Mouse (Mus musculus): ENCODE data around the gene Zfyve19. TPM values are rescaled to one million over a fixed set of nuclear protein-coding genes. Genes with fewer than 3 reads are reported as not detected.
A peak's percentile ranks its signal among the peaks of the same experiment; 100 is the strongest.

The Zfyve19 gene
- total and polyA plus RNA-seq, 3 experiments: 37.4 to 52.5 TPM; not detected in 1

GRCm38 (mm10) chr2:119263813-119264212 lies 55.4 kb downstream of the Zfyve19 start (continued):
- TF ChIP-seq EP300 (IDR thresholded peaks at IDR 0.05; ENCODE audit: low read depth in 1 of 2, low read length in 2 of 2) (peak; percentile 28 to 51; a peak in 1 of 4 replicates), GABPA (IDR thresholded peaks at IDR 0.05; ENCODE audit: low read depth, low read length) (no peak), CTCF (IDR thresholded peaks at IDR 0.05 in 2 of 3, conservative IDR thresholded peaks at IDR 0.05 in 1 of 3; ENCODE audit: control insufficient read depth in 1 of 3, insufficient read depth in 1 of 3, low read depth in 2 of 3, low read length in 3 of 3, poor library complexity in 1 of 3, severe bottlenecking in 1 of 3) (no peak), TBP (IDR thresholded peaks at IDR 0.05; ENCODE audit: low read depth, low read length) (no peak), USF1 (IDR thresholded peaks at IDR 0.05; ENCODE audit: low read depth, low read length) (no peak), ZMIZ1 (IDR thresholded peaks at IDR 0.05; ENCODE audit: low read depth, low read length) (no peak), MYB (IDR thresholded peaks at IDR 0.05; ENCODE audit: low read depth, low read length) (no peak), MEF2A (IDR thresholded peaks at IDR 0.05; ENCODE audit: extremely low read depth, insufficient replicate concordance, low read depth, low read length, poor library complexity, severe bottlenecking) (no peak), MAFK (IDR thresholded peaks at IDR 0.05; ENCODE audit: borderline replicate concordance, low read depth, low read length) (no peak), E2F4 (IDR thresholded peaks at IDR 0.05; ENCODE audit: borderline replicate concordance, low read depth, low read length) (no peak), ELF1 (IDR thresholded peaks at IDR 0.05; ENCODE audit: low read depth, low read length) (no peak), MAX (IDR thresholded peaks at IDR 0.05; ENCODE audit: low read length) (peak; percentile 31; the same call in 1 of the 2 replicates), GATA1 (IDR thresholded peaks at IDR 0.05; ENCODE audit: low read depth, low read length) (peak; percentile 60), SMC3 (IDR thresholded peaks at IDR 0.05; ENCODE audit: low read depth, low read length) (no peak), SIN3A (IDR thresholded peaks at IDR 0.05; ENCODE audit: low read length) (no peak)

Other genes starting within 250 kb of the Zfyve19 start
- 14.8 and 18.7 TPM in 2 replicates for gene Ccdc32, start 179.2 kb upstream of the Zfyve19 start, total RNA-seq (2012; rRNA removed)
- gene Ccdc32, start 179.2 kb upstream of the Zfyve19 start, polyA plus RNA-seq (2012; ENCODE audit: insufficient read depth in 1 of 2, insufficient read length in 2 of 2, low read depth in 1 of 2, low replicate concordance in 2 of 2, missing spikeins in 1 of 2): 10 to 100 TPM in 1 of 2 experiments, not detected in 1; 15.0 TPM
- gene Rpusd2, start 173.8 kb upstream of the Zfyve19 start, total RNA-seq (2012; rRNA removed): 15.2 and 18.6 TPM in 2 replicates
- 10 to 100 TPM in 1 of 2 experiments, not detected in 1; 15.5 TPM for gene Rpusd2, start 173.8 kb upstream of the Zfyve19 start, polyA plus RNA-seq (2012; ENCODE audit: insufficient read depth in 1 of 2, insufficient read length in 2 of 2, low read depth in 1 of 2, low replicate concordance in 2 of 2, missing spikeins in 1 of 2)
- gene Knl1, start 161.5 kb upstream of the Zfyve19 start, total RNA-seq (2012; rRNA removed): 23.2 and 31.7 TPM in 2 replicates
- 100 to 1,000 TPM in 1 of 2 experiments, 10 to 100 TPM in 1; 18.6 to 160 TPM for gene Knl1, start 161.5 kb upstream of the Zfyve19 start, polyA plus RNA-seq (2012; ENCODE audit: insufficient read depth in 1 of 2, insufficient read length in 2 of 2, low read depth in 1 of 2, low replicate concordance in 2 of 2, missing spikeins in 1 of 2)
- gene Rad51, start 95.8 kb upstream of the Zfyve19 start, total RNA-seq (2012; rRNA removed): 23.5 and 24.3 TPM in 2 replicates
- 10 to 100 TPM in 1 of 2 experiments, not detected in 1; 51.8 TPM for gene Rad51, start 95.8 kb upstream of the Zfyve19 start, polyA plus RNA-seq (2012; ENCODE audit: insufficient read depth in 1 of 2, insufficient read length in 2 of 2, low read depth in 1 of 2, low replicate concordance in 2 of 2, missing spikeins in 1 of 2)
- 44.7 and 57.4 TPM in 2 replicates for gene Rmdn3, start 51.6 kb upstream of the Zfyve19 start, total RNA-seq (2012; rRNA removed)
- gene Rmdn3, start 51.6 kb upstream of the Zfyve19 start, polyA plus RNA-seq (2012; ENCODE audit: insufficient read depth in 1 of 2, insufficient read length in 2 of 2, low read depth in 1 of 2, low replicate concordance in 2 of 2, missing spikeins in 1 of 2): 10 to 100 TPM in 1 of 2 experiments, not detected in 1; 52.5 TPM
- gene Gchfr, start 40.8 kb upstream of the Zfyve19 start, total RNA-seq (2012; rRNA removed): not detected in 2 replicates
- not detected for gene Gchfr, start 40.8 kb upstream of the Zfyve19 start, polyA plus RNA-seq (2012; ENCODE audit: insufficient read depth in 1 of 2, insufficient read length in 2 of 2, low read depth in 1 of 2, low replicate concordance in 2 of 2, missing spikeins in 1 of 2)
- 0.07 TPM in 1 of 2 replicates, not detected in the other for gene Gm14137, start 34.1 kb upstream of the Zfyve19 start, total RNA-seq (2012; rRNA removed)
- under 1 TPM in 1 of 2 experiments, not detected in 1; 0.71 TPM for gene Gm14137, start 34.1 kb upstream of the Zfyve19 start, polyA plus RNA-seq (2012; ENCODE audit: insufficient read depth in 1 of 2, insufficient read length in 2 of 2, low read depth in 1 of 2, low replicate concordance in 2 of 2, missing spikeins in 1 of 2)
- gene Dnajc17, start 178 bp downstream of the Zfyve19 start, total RNA-seq (2012; rRNA removed): 13.0 and 14.7 TPM in 2 replicates
- gene Dnajc17, start 178 bp downstream of the Zfyve19 start, polyA plus RNA-seq (2012; ENCODE audit: insufficient read depth in 1 of 2, insufficient read length in 2 of 2, low read depth in 1 of 2, low replicate concordance in 2 of 2, missing spikeins in 1 of 2): 10 to 100 TPM in 1 of 2 experiments, not detected in 1; 15.8 TPM
- not detected in 2 replicates for gene Ppp1r14d, start 21.3 kb downstream of the Zfyve19 start, total RNA-seq (2012; rRNA removed)
- not detected for gene Ppp1r14d, start 21.3 kb downstream of the Zfyve19 start, polyA plus RNA-seq (2012; ENCODE audit: insufficient read depth in 1 of 2, insufficient read length in 2 of 2, low read depth in 1 of 2, low replicate concordance in 2 of 2, missing spikeins in 1 of 2)
- not detected in 2 replicates for gene Spint1, start 28.7 kb downstream of the Zfyve19 start, total RNA-seq (2012; rRNA removed)
- gene Spint1, start 28.7 kb downstream of the Zfyve19 start, polyA plus RNA-seq (2012; ENCODE audit: insufficient read depth in 1 of 2, insufficient read length in 2 of 2, low read depth in 1 of 2, low replicate concordance in 2 of 2, missing spikeins in 1 of 2): not detected
- gene Rhov, start 62.7 kb downstream of the Zfyve19 start, total RNA-seq (2012; rRNA removed): not detected in 2 replicates
- not detected for gene Rhov, start 62.7 kb downstream of the Zfyve19 start, polyA plus RNA-seq (2012; ENCODE audit: insufficient read depth in 1 of 2, insufficient read length in 2 of 2, low read depth in 1 of 2, low replicate concordance in 2 of 2, missing spikeins in 1 of 2)
- gene Vps18, start 80.1 kb downstream of the Zfyve19 start, total RNA-seq (2012; rRNA removed): 24.8 and 28.0 TPM in 2 replicates
- gene Vps18, start 80.1 kb downstream of the Zfyve19 start, polyA plus RNA-seq (2012; ENCODE audit: insufficient read depth in 1 of 2, insufficient read length in 2 of 2, low read depth in 1 of 2, low replicate concordance in 2 of 2, missing spikeins in 1 of 2): 10 to 100 TPM in 1 of 2 experiments, not detected in 1; 30.4 TPM
- gene Dll4, start 117.2 kb downstream of the Zfyve19 start, total RNA-seq (2012; rRNA removed): 0.16 TPM in 1 of 2 replicates, not detected in the other
- under 1 TPM in 1 of 2 experiments, not detected in 1; 0.18 TPM for gene Dll4, start 117.2 kb downstream of the Zfyve19 start, polyA plus RNA-seq (2012; ENCODE audit: insufficient read depth in 1 of 2, insufficient read length in 2 of 2, low read depth in 1 of 2, low replicate concordance in 2 of 2, missing spikeins in 1 of 2)
- 3.6 and 33.0 TPM in 2 replicates for gene Chac1, start 142.6 kb downstream of the Zfyve19 start, total RNA-seq (2012; rRNA removed)
- 1 to 10 TPM in 1 of 2 experiments, not detected in 1; 6.4 TPM for gene Chac1, start 142.6 kb downstream of the Zfyve19 start, polyA plus RNA-seq (2012; ENCODE audit: insufficient read depth in 1 of 2, insufficient read length in 2 of 2, low read depth in 1 of 2, low replicate concordance in 2 of 2, missing spikeins in 1 of 2)